Mouse (Mus musculus) cortical plate, adult 2 months (tissue): Measurements from ENCODE around the gene Slc1a4.

Experiments used
- CTCF ChIP-seq: fragments of 200-500 bp; IDR thresholded peaks from 2 replicates; pipeline ENCODE4 v1.5.1; 2011; ENCODE audit warnings: mild to moderate bottlenecking, control low read depth, low read length; ENCODE audit not compliant: insufficient read depth; ENCODE audit errors: extremely low read depth
- POLR2A ChIP-seq: fragments of 200-500 bp; IDR thresholded peaks from 2 replicates; pipeline ENCODE4 v1.6.1; 2011; ENCODE audit warnings: mild to moderate bottlenecking, low read length, control low read depth; ENCODE audit not compliant: insufficient read depth; ENCODE audit errors: extremely low read depth

- TF ChIP-seq POLR2A (no peak), CTCF (no peak)
Measured at GRCm38 (mm10) chr11:20254791-20255190, 77.7 kb downstream of the Slc1a4 start.
